Mouse (Mus musculus) limb, embryonic 14.5 days (tissue): ENCODE measurements at regions not wholly inside any gene's neighbourhood (a gene's known extent, or its start where the extent isn't known, plus 50 kb on each side); places are given as distances from the start of the nearest gene placed in this dataset.

ENCODE experiments used
- ATAC-seq: fragments of 200-750 bp; cut with Nextera tagmentation; 2 replicates; pipeline ENCODE4 v1.8.0; 2017; ENCODE audit warnings: low read depth, moderate number of reproducible peaks, moderate TSS enrichment; ENCODE audit not compliant: low FRiP score
- DNase-seq: peaks from one replicate; pipeline ENCODE4 v3.0.0-alpha.2; 2015; ENCODE audit warnings: low spot score
- H3K27ac ChIP-seq: fragments of 300-500 bp; sonication (generic); replicated peaks from 2 replicates; pipeline ENCODE4 v1.5.1; 2014; ENCODE audit warnings: low read depth, mild to moderate bottlenecking, low read length, moderate library complexity, mixed read lengths
- H3K27me3 ChIP-seq: fragments of 300-500 bp; sonication (generic); 2 replicates; pipeline ENCODE4 v1.6.1; 2014; ENCODE audit warnings: low read length, mixed read lengths; ENCODE audit not compliant: control insufficient read depth, insufficient read depth
- H3K36me3 ChIP-seq: fragments of 300-500 bp; sonication (generic); 2 replicates; pipeline ENCODE4 v1.6.1; 2014; ENCODE audit warnings: mild to moderate bottlenecking, low read length, moderate library complexity, mixed read lengths; ENCODE audit not compliant: control insufficient read depth, insufficient read depth
- H3K4me1 ChIP-seq: fragments of 300-500 bp; sonication (generic); 2 replicates; pipeline ENCODE4 v1.6.1; 2014; ENCODE audit warnings: antibody characterized with exemption, low read length, mixed read lengths; ENCODE audit not compliant: control insufficient read depth, insufficient read depth
- H3K4me2 ChIP-seq: fragments of 300-500 bp; sonication (generic); replicated peaks from 2 replicates; pipeline ENCODE4 v1.6.1; 2014; ENCODE audit warnings: low read depth, mild to moderate bottlenecking, low read length, moderate library complexity; ENCODE audit not compliant: severe bottlenecking
- H3K4me3 ChIP-seq: fragments of 300-500 bp; sonication (generic); replicated peaks from 2 replicates; pipeline ENCODE4 v1.5.1; 2014; ENCODE audit warnings: low read length
- H3K9ac ChIP-seq: fragments of 300-500 bp; sonication (generic); 2 replicates; pipeline ENCODE4 v1.6.1; 2014; ENCODE audit warnings: mild to moderate bottlenecking, low read depth, low read length, moderate library complexity; ENCODE audit not compliant: severe bottlenecking
- H3K9me3 ChIP-seq: fragments of 300-500 bp; sonication (generic); 2 replicates; pipeline ENCODE4 v1.6.1; 2016; ENCODE audit warnings: low read length; ENCODE audit not compliant: control insufficient read depth
- POLR2A ChIP-seq: fragments of 200-500 bp; IDR thresholded peaks from 2 replicates; pipeline ENCODE4 v1.8.0; 2012; ENCODE audit warnings: inconsistent platforms, mild to moderate bottlenecking, moderate library complexity, borderline replicate concordance; ENCODE audit not compliant: insufficient read depth, insufficient read length; ENCODE audit errors: extremely low read depth
- WGBS: fragments of 180-500 bp; shearing (Covaris S2); extraction: QIAGEN DNeasy Blood & Tissue Kit; methylation state at CpG from one replicate; pipeline ENCODE4 v1.1.7; 2014; 5-methylcytosine and 5-hydroxymethylcytosine counted together

- 84% methylated on average over 12 of the region's 12 CpGs for WGBS
- no peak for TF ChIP-seq POLR2A
- H3K27ac ChIP-seq = no peak overlapping the region
- ATAC-seq = no peak
- H3K4me3 ChIP-seq = no peak overlapping the region
- DNase-seq = no peak
- no peaks in the 10 kb centered on the region for H3K4me1 ChIP-seq
- no peaks in the 10 kb centered on the region for H3K36me3 ChIP-seq
- no peaks in the 10 kb centered on the region for H3K27me3 ChIP-seq
- no peaks in the 10 kb centered on the region for H3K9me3 ChIP-seq
- no peak overlapping the region for H3K9ac ChIP-seq
- H3K4me2 ChIP-seq = no peak overlapping the region
Measured at GRCm38 (mm10) chr9:46783597-46784354, 214.8 kb upstream of the Gm4791 start.

DNA sequence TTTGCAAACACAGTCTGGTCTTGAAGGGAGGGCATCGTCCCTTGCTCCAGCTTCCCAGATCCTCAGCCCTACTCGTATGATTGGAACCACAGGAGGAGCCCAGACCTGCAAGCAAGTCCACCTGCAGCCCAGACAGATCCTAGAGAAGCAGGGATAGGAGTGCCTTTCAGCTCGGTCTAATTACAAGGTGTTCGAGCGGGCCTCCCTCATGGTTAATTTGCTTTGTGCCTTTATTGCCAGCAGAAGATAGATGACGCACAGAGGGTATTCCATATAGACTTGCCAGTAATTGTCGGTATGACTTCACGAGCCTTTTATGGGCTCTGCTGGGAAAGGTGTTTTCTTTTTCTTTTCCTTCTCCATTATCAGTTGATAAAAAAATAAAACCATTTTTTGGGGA is 216.9 kb upstream of the Gm4791 start:
- no peaks in the 10 kb centered on the region for H3K36me3 ChIP-seq
- no peak for ATAC-seq
- WGBS = 67% methylated on average over 8 of the region's 8 CpGs
- no peak overlapping the region for H3K9ac ChIP-seq
- no peak for TF ChIP-seq POLR2A
- no peak overlapping the region for H3K4me3 ChIP-seq
- no peak overlapping the region for H3K4me2 ChIP-seq
- H3K27ac ChIP-seq = no peak overlapping the region
- DNase-seq = no peak
- no peaks in the 10 kb centered on the region for H3K9me3 ChIP-seq
- no peaks in the 10 kb centered on the region for H3K27me3 ChIP-seq
- H3K4me1 ChIP-seq = no peaks in the 10 kb centered on the region

- Histone ChIP-seq H3K4me1 (no peaks in the 10 kb centered on the region), H3K9me3 (no peaks in the 10 kb centered on the region), H3K9ac (no peak overlapping the region), H3K4me2 (no peak overlapping the region), H3K27ac (no peak overlapping the region), H3K4me3 (no peak overlapping the region), H3K27me3 (no peaks in the 10 kb centered on the region), H3K36me3 (no peaks in the 10 kb centered on the region)
- 83% methylated on average over 6 of the region's 6 CpGs for WGBS
- TF ChIP-seq POLR2A = no peak
- ATAC-seq (no peak), DNase-seq (no peak)
Measured at GRCm38 (mm10) chr9:46778769-46779168, 219.8 kb upstream of the Gm4791 start.

GRCm38 (mm10) chr9:46774821-46775220 is 223.7 kb upstream of the Gm4791 start:
- H3K4me1 ChIP-seq = no peaks in the 10 kb centered on the region
- no peak overlapping the region for H3K4me2 ChIP-seq
- no peaks in the 10 kb centered on the region for H3K27me3 ChIP-seq
- DNase-seq (no peak), ATAC-seq (no peak)
- TF ChIP-seq POLR2A = no peak
- H3K27ac ChIP-seq = no peak overlapping the region
- H3K4me3 ChIP-seq = no peak overlapping the region
- H3K36me3 ChIP-seq = no peaks in the 10 kb centered on the region
- 38% methylated on average over 2 of the region's 2 CpGs for WGBS
- no peaks in the 10 kb centered on the region for H3K9me3 ChIP-seq
- H3K9ac ChIP-seq = no peak overlapping the region

- ATAC-seq (no peak), DNase-seq (no peak)
- H3K4me1 ChIP-seq = no peaks in the 10 kb centered on the region
- no peak overlapping the region for H3K9ac ChIP-seq
- H3K27me3 ChIP-seq = no peaks in the 10 kb centered on the region
- WGBS = 68% methylated on average over 4 of the region's 4 CpGs
- H3K9me3 ChIP-seq = no peaks in the 10 kb centered on the region
- no peak overlapping the region for H3K4me3 ChIP-seq
- no peak overlapping the region for H3K4me2 ChIP-seq
- no peaks in the 10 kb centered on the region for H3K36me3 ChIP-seq
- no peak overlapping the region for H3K27ac ChIP-seq
- no peak for TF ChIP-seq POLR2A
Measured at GRCm38 (mm10) chr9:46760247-46760646, 238.3 kb upstream of the Gm4791 start.

- H3K9me3 ChIP-seq = no peaks in the 10 kb centered on the region
- H3K36me3 ChIP-seq = no peaks in the 10 kb centered on the region
- H3K4me1 ChIP-seq = no peaks in the 10 kb centered on the region
- no peak for TF ChIP-seq POLR2A
- no peak overlapping the region for H3K9ac ChIP-seq
- H3K4me2 ChIP-seq = no peak overlapping the region
- DNase-seq (no peak), ATAC-seq (no peak)
- no peak overlapping the region for H3K27ac ChIP-seq
- WGBS = 73% methylated on average over 6 of the region's 6 CpGs
- no peak overlapping the region for H3K4me3 ChIP-seq
- no peaks in the 10 kb centered on the region for H3K27me3 ChIP-seq
Measured at GRCm38 (mm10) chr9:46757005-46757672, 241.4 kb upstream of the Gm4791 start.
